Mouse (Mus musculus): ENCODE data around the gene Slc35f3.

DNA sequence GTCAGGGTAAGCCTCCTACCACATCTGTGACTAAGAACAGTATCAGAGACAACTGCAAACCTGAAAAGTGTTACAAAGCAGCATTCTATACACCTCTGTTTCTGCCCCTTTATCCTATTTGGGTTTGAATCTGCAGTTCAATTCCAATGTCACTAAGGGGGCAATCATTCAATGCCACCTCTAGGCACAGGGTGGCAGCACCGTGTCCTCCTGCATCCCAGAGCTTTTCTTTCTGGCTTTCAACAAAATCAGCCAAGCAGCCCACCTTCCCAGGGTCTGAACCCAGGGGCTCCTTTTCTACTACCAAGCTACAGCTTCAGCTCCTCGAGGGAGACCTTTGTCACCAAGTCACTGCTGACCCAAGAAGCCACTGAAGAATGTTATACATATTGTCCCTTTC is 140.6 kb downstream of the Slc35f3 start:
- TF ChIP-seq CTCF (IDR thresholded peaks at IDR 0.05; ENCODE audit: control insufficient read depth, insufficient read depth, insufficient read length) (no peak), USF1 (IDR thresholded peaks at IDR 0.05; ENCODE audit: low read depth) (no peak), CEBPB (IDR thresholded peaks at IDR 0.05; ENCODE audit: low read depth) (no peak), MYOG (IDR thresholded peaks at IDR 0.05; ENCODE audit: control insufficient read depth, extremely low read depth, insufficient read length) (no peak)

Measured in C2C12 (cell line).